Mouse (Mus musculus) liver, embryonic 14.5 days (tissue): ENCODE measurements around the gene Cabp7. TPM values are rescaled to one million over a fixed set of nuclear protein-coding genes. Genes with fewer than 3 reads are reported as not detected.

ENCODE experiments used
- ATAC-seq: fragments of 200-750 bp; cut with Nextera tagmentation; 2 replicates; pipeline ENCODE4 v1.8.0; 2017; ENCODE audit warnings: moderate number of reproducible peaks, mild to moderate bottlenecking, moderate library complexity; ENCODE audit not compliant: insufficient read depth
- DNase-seq, 3 experiments: peaks; one replicate each; pipeline ENCODE4 v3.0.0-alpha.2; 2012 to 2013; ENCODE audit warnings: low read depth in 3 of 3, low spot score in 3 of 3
- H3K27ac ChIP-seq: fragments of 300-500 bp; sonication (generic); 2 replicates; pipeline ENCODE4 v1.5.1; 2014; ENCODE audit warnings: moderate library complexity, mild to moderate bottlenecking, control low read depth, inconsistent platforms
- H3K27me3 ChIP-seq: fragments of 300-500 bp; sonication (generic); 2 replicates; pipeline ENCODE4 v1.6.1; 2014; ENCODE audit warnings: mild to moderate bottlenecking, low read length, moderate library complexity; ENCODE audit not compliant: control insufficient read depth, insufficient read depth
- H3K36me3 ChIP-seq: fragments of 300-500 bp; sonication (generic); replicated peaks from 2 replicates; pipeline ENCODE4 v1.6.1; 2014; ENCODE audit warnings: low read depth; ENCODE audit not compliant: control insufficient read depth, insufficient read depth
- H3K4me1 ChIP-seq, 2 experiments: fragments of 200-500 bp in 1 of 2; fragments of 300-500 bp in 1 of 2; sonication (generic) in 1 of 2; replicated peaks; 2 replicates each; pipeline ENCODE4 v1.6.1; 2012 to 2014; ENCODE audit warnings: antibody characterized with exemption in 1 of 2, inconsistent platforms in 1 of 2, low read length in 1 of 2; ENCODE audit not compliant: control insufficient read depth in 2 of 2, insufficient read depth in 2 of 2
- H3K4me2 ChIP-seq: fragments of 300-500 bp; sonication (generic); 2 replicates; pipeline ENCODE4 v1.6.1; 2014; ENCODE audit warnings: low read depth, mild to moderate bottlenecking, control low read depth, moderate library complexity
- H3K4me3 ChIP-seq, 2 experiments: fragments of 200-500 bp in 1 of 2; fragments of 300-500 bp in 1 of 2; sonication (generic) in 1 of 2; 2 replicates each; pipeline ENCODE4 v1.5.1; 2012 to 2014; ENCODE audit warnings: low read depth in 2 of 2, low read length in 2 of 2, mild to moderate bottlenecking in 2 of 2, control low read depth in 1 of 2, inconsistent platforms in 1 of 2, moderate library complexity in 1 of 2; ENCODE audit not compliant: insufficient read depth in 1 of 2
- H3K9ac ChIP-seq: fragments of 300-500 bp; sonication (generic); replicated peaks from 2 replicates; pipeline ENCODE4 v1.6.1; 2014; ENCODE audit warnings: mild to moderate bottlenecking, control low read depth, moderate library complexity
- H3K9me3 ChIP-seq: fragments of 300-500 bp; sonication (generic); 2 replicates; pipeline ENCODE4 v1.6.1; 2016; ENCODE audit warnings: low read length, mixed read lengths; ENCODE audit not compliant: control insufficient read depth
- CTCF ChIP-seq: IDR thresholded peaks from 2 replicates; pipeline ENCODE4 v1.5.1; 2016; ENCODE audit warnings: antibody characterized with exemption, low read depth, control low read depth
- EP300 ChIP-seq: IDR thresholded peaks from 2 replicates; pipeline ENCODE4 v1.6.1; 2016; ENCODE audit warnings: antibody characterized with exemption, low read depth
- WGBS: fragments of 180-500 bp; shearing (Covaris S2); extraction: QIAGEN DNeasy Blood & Tissue Kit; methylation state at CpG from one replicate; pipeline ENCODE4 v1.1.7; 2014; ENCODE audit not compliant: insufficient replicate concordance; 5-methylcytosine and 5-hydroxymethylcytosine counted together
- polyA plus RNA-seq, 2 experiments: library from polyadenylated mRNA; depleted of rRNA in 1 of 2; stranded (reverse) in 1 of 2; unstranded in 1 of 2; fragments of >200 nt; fragmentation: Nextera tagmentation in 1 of 2; extraction: Ambion mirVana in 1 of 2; gene quantifications; 2 replicates each; pipeline versions ENCODE4 v1.2.1 to v1.2.3; 2012 to 2014

The Cabp7 gene
- polyA plus RNA-seq, 2 experiments: 0.02 to 0.04 TPM

DNA sequence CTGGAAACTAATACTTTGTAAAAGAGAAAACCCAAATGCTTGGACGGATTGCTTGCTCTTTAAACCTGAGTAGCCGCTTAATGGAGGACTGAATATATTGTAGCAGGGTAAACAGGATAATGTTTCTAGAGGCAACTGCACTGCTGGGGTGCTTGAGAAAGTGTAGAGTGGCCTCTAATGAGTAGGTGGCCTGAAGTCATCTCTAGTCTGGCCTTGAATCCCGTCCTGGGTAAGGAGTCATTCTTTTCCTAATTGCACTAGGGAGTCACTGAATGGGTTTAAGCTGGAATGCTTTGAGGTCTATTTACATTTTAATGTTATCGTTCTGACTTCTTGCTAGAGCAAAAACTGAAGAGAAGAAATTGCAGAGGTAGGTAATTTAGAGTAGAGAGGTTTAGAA lies 41.4 kb downstream of the Cabp7 start:
- WGBS: 15% methylated on average over 4 of the region's 4 CpGs
- DNase-seq: no peak

DNA sequence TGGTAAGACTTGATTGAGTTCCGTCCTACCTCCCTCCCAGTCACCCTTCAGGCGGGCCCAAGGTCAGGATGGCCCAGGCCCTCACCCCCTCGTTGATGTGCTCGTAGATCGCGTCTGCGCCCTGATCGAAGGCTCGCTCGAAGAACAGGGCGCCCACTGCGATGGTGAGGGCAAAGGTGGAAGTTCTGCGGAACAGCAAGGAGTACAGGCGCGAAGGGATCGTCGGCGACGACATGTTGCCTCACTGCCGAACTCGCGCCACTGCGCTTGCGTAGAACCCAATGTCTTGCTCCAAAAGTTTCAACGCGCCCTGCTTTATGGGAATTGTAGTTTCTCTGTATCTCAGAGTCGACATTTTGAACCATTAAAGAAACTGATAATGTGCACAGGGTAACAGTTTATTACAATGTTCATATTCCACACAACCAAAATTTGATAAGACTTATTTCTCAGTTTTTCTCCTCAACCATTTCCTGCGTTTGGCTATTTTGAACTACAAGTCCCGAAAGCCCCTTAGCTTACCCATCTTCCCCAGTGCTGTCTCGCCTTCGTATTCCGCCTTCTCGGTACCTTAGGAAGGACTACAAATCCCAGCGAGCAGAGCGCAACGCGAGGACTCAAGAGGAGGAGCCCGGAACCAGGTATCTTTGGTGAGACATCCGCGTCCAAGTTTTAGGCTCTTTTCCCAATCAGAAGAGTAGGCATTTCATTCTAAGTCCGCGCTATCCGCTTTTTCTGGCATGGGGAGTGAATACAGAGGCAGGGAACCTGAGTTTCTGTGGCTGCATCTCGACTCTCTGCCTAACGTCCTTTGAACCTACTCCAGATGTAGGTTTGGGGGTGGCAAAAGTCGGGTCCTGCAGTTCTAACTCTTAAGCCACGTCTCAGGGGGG lies 42.3 kb downstream of the Cabp7 start, which contains the start of the genes Uqcr10 and Zmat5:
TSS of gene Uqcr10 (minus strand) at position 271 of the 893 bp plus-strand sequence.
TSS of gene Zmat5 (plus strand) at position 607 of the 893 bp plus-strand sequence.
- peak within 1 kb of the TSS; percentile 90 for H3K9ac ChIP-seq
- DNase-seq (peak; percentile 94 to 96 (median 94)), ATAC-seq (peak; percentile 99)
- peaks cover 11% of the 10 kb centered on the region for H3K36me3 ChIP-seq
- H3K27me3 ChIP-seq: no peaks in the 10 kb centered on the region
- peak within 1 kb of the TSS; percentile 69 to 86 for H3K4me3 ChIP-seq
- peaks cover 8% of the 10 kb centered on the region in 2 experiments; a peak in 3 of 4 replicates for H3K4me1 ChIP-seq
- peak within 1 kb of the TSS; percentile 91 for H3K4me2 ChIP-seq
- no peak for TF ChIP-seq EP300
- peak; percentile 25; the same call in 1 of the 2 replicates for TF ChIP-seq CTCF
- no peaks in the 10 kb centered on the region for H3K9me3 ChIP-seq
- H3K27ac ChIP-seq: peak within 1 kb of the TSS; percentile 64
- WGBS: under 1% methylated on average over 47 of the region's 47 CpGs

More for the DNA sequence above, 41.4 kb downstream of the Cabp7 start:
- Histone ChIP-seq H3K9me3 (no peaks in the 10 kb centered on the region), H3K36me3 (peaks cover 11% of the 10 kb centered on the region), H3K27me3 (no peaks in the 10 kb centered on the region), H3K4me1 (peaks cover 8% of the 10 kb centered on the region in 2 experiments; a peak in 3 of 4 replicates), H3K4me3 (peak overlapping the region; percentile 69 to 86), H3K9ac (peak overlapping the region; percentile 75), H3K4me2 (peak overlapping the region; percentile 91), H3K27ac (peak overlapping the region; percentile 14; the same call in 1 of the 2 replicates)
- TF ChIP-seq EP300: no peak
- no peak for TF ChIP-seq CTCF
- ATAC-seq: no peak

DNA sequence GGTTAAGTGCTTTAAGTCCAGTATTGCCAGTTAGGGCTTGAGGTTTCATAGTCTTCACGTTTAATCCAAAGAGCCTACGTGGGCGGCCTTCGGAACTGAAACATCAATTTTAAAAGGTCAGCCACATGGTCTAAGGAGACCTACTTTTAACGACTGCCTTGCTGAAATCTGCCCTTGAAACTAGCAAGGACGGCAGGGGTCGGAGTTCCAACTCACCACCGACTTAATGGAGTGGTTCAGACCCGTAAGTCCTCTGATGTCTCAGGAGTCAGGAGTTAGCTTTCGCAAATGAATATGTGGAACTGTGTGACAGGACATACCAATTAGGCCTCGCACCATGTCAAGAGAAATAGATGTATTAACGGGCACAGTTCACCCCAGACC lies 42.9 kb downstream of the Cabp7 start:
- Histone ChIP-seq H3K27me3 (no peaks in the 10 kb centered on the region), H3K36me3 (peaks cover 11% of the 10 kb centered on the region), H3K9me3 (no peaks in the 10 kb centered on the region), H3K9ac (peak overlapping the region; percentile 90), H3K4me1 (peaks cover 8% of the 10 kb centered on the region in 2 experiments; a peak in 3 of 4 replicates), H3K4me3 (peak overlapping the region; percentile 69 to 86), H3K4me2 (peak overlapping the region; percentile 91), H3K27ac (peak overlapping the region; percentile 64)
- ATAC-seq (no peak), DNase-seq (no peak)
- 2% methylated on average over 12 of the region's 12 CpGs for WGBS
- no peak for TF ChIP-seq EP300
- no peak for TF ChIP-seq CTCF

DNA sequence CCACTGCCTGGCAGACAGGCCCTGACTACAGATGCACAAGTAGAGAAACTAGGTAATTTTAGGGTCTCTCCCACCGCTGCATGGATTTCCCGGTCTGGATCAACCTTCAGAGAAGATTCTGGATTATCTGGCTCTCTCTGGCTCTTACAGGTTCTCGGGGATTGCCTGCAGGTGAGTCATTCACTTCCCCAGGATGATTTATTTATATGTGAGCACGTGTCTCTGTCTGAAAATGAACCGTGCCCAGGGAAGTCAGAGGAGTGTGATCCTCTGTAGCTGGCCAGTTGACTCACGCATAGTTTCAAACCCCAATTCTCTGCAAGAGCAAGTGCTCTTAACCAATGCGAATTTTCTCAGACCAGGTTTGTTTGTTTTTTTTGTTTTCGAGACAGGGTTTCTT lies 45.9 kb downstream of the Cabp7 start:
- Histone ChIP-seq H3K36me3 (peaks cover 11% of the 10 kb centered on the region), H3K9ac (no peak overlapping the region), H3K4me2 (no peak overlapping the region), H3K9me3 (no peaks in the 10 kb centered on the region), H3K27ac (no peak overlapping the region), H3K4me3 (no peak overlapping the region), H3K4me1 (peaks cover 8% of the 10 kb centered on the region in 2 experiments; a peak in 3 of 4 replicates), H3K27me3 (no peaks in the 10 kb centered on the region)
- ATAC-seq (no peak), DNase-seq (no peak)
- WGBS: 81% methylated on average over 8 of the region's 8 CpGs
- no peak for TF ChIP-seq EP300
